20 mouse cellular contexts compared by ENCODE assay signal in genomic region chr15:63971601-63972000, GRCm38 (mm10). TPM values are rescaled to one million over a fixed set of nuclear protein-coding genes. Genes with fewer than 3 reads are reported as not detected.
A peak's percentile ranks its signal among the peaks of the same experiment; 100 is the strongest.
DNase-seq lines count a peak whose midpoint lies in the region.
"Had no signal": no experiment of that assay in that cellular context is flagged by ENCODE, and none has a peak within 500 bp of the region (broad histone marks: within the 10 kb centered on the region; RNA-seq: fewer than 3 reads in every experiment).

No protein-coding gene starts in this region.

- peak; percentile 19 for DNase-seq in thymus, postnatal 0 days (ENCODE audit: low spot score)
- no peak for DNase-seq in thymus, adult 18-20 months
- DNase-seq in CD8-positive naive resting alpha-beta T cell, adult 2 months (ENCODE audit: low read depth in 2 of 2, low spot score in 2 of 2) = peak; percentile 6 to 56
- peak; percentile 53 for DNase-seq in naive thymus-derived CD4-positive, alpha-beta T cell, adult 2 months (ENCODE audit: low read depth)
- no peak for DNase-seq in ovary, postnatal 36 days (ENCODE audit: low spot score)
- DNase-seq in frontal cortex, postnatal 10 days (ENCODE audit: low spot score in 2 of 2) = no peak
- DNase-seq: adrenal gland, adult 8-10 months; adrenal gland, postnatal 14 days; adrenal gland, postnatal 36 days; cerebellum, adult 11-12 months; cerebellum, adult 2 months; cerebellum, adult 9-10 months; cerebellum, postnatal 10 days; cerebellum, postnatal 25 days; forebrain, postnatal 0 days had no signal

RNA-seq across cellular contexts. Expression of gene Gsdmc4, which starts 59.5 kb away (rescaled TPM):
- 0.44 and 0.51 TPM in 2 replicates for polyA plus RNA-seq in thymus, postnatal 0 days (2015; fragmentation: Nextera tagmentation; extraction: Ambion mirVana)
- polyA plus RNA-seq: cerebellum, adult 2 months; embryonic facial prominence, embryonic 10.5 days; embryonic facial prominence, embryonic 14.5 days; forebrain, embryonic 11.5 days; forebrain, embryonic 13.5 days; forebrain, embryonic 15.5 days had no signal

Comparison
In these comparisons a context has a peak if more than half of its experiments do, and no peak if none do; other contexts are left out.
1. DNase-seq: peak in thymus, postnatal 0 days (single experiment), CD8-positive naive resting alpha-beta T cell, adult 2 months (2 of 2) and naive thymus-derived CD4-positive, alpha-beta T cell, adult 2 months (single experiment); none in thymus, adult 18-20 months (0 of 2), ovary, postnatal 36 days (single experiment) and frontal cortex, postnatal 10 days (0 of 2).